Mouse (Mus musculus) spleen, postnatal 4 days (tissue): ENCODE data around the gene Tnik.

Source experiments
- DNase-seq, 2 experiments: peaks; one replicate each; pipeline ENCODE4 v3.0.0; 2022; ENCODE audit warnings: low spot score in 2 of 2

Tnik gene

DNA sequence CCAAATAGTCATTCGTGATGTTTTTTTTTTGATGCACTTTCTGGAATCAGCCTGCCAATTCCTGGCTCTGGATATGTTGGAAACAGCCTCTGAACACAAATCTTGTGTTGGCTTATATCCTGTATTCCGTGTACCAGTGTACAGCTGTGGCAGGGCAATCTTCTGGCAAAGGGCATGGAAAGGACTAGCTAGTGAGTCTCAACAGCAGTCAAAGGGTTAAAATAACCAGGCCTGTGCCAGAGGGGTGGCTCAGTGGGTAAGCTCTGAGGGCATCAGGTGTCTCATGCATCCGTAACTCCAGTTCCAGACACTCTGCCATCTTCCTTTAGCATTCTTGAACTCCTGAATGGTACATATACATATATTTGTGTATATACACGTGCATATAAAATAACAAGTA lies 83.5 kb downstream of the Tnik start:
- no peak for DNase-seq

- DNase-seq = no peak
These were observed 85.7 kb downstream of the Tnik start for GRCm38 (mm10) chr3:28348746-28349145.

- no peak for DNase-seq
These were observed 87.3 kb downstream of the Tnik start for GRCm38 (mm10) chr3:28350147-28350801.

GRCm38 (mm10) chr3:28358391-28358790 lies 95.4 kb downstream of the Tnik start:
- DNase-seq = no peak

- no peak for DNase-seq
These were observed 96.1 kb downstream of the Tnik start for GRCm38 (mm10) chr3:28359138-28359537.

DNA sequence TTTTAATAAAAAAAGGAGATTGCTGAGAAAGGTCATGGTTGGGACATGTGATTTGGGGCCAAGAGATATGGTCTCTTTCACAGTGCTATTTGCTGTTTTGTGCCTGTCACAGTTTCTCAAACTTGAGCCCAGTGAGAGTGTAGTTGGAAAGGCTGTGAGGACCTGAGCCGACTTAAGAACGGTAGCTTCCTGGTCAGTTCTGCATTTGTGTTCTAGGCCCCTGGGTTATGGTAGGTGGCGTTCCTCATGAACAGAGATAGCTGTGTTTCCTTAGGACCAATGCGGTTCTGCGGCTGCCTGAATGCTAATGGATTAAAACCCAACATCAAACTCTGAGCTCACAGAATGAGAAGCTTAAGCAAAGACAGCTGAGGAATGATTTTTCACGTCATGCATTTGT lies 98.0 kb downstream of the Tnik start:
- DNase-seq = no peak

DNA sequence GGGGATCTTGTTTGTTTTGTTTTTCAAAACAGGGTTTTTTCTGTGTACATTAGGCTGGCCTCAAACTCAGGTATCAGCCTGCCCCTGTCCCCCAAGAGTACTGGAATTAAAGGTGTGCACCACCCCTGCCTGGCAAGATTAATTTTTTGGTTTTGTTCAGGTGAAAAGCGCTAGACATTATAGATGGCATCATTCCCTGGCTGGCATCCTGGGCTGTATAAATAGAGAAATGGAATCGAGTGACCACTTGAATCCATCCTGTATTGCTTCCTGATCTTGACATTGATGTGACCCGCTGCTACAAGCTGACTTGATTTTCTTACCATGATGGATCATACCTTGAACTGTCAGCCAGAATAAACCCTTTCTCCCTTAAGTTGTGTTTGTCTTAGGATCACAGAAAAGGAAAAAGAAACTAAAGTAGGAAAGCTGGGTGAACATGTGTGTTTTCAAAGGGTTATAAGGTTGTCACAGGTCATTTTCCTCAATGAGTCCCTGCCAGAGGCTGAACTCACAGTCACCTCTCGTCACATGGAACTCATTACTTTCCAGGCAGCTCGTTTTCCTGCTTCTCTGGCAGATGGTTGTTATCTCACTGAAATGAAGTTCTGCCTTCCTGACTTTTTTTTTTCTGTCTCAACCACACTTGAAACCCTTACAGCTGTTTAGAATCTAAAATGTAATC lies 100.6 kb downstream of the Tnik start:
- DNase-seq = no peak

DNA sequence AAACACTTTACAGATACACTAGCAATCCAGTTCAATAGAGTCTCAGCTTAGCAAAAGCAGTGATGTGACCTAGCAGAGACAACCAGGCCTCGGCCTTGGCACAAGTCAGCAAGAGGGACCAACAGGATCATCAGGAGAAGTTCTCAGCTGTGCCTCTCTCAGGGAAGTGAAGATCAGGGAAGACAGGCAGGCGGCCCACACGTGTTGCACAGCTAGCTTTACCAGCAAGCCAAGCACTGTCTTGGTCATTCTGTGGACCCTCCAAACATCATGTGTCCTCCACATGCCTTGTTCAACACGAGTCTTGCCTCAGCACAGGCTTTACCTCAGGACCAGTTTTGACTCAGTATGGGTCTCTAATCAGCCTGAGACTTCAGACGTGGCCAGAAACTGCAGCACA lies 105.7 kb downstream of the Tnik start:
- no peak for DNase-seq

GRCm38 (mm10) chr3:28369266-28369665 lies 106.3 kb downstream of the Tnik start:
- DNase-seq = no peak

DNA sequence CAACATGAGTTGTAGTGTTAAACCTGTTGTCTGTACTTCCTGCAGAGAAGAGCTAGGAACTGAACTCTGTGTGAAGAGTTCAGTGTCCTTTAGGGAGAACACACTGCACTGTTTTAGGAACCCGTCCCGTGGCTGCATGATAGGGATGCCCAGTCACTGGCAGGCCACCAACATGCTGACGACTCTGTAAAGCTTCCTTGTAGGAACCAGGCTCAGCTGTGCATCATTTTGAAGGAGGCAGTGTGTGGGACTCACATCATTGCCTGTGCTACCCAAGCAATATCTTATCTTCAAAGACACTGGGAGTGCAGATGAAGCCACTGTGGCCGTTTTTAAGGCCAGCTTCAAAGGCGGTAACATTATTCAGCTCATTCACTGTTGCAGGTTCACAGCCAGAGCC lies 106.7 kb downstream of the Tnik start:
- DNase-seq = no peak

DNA sequence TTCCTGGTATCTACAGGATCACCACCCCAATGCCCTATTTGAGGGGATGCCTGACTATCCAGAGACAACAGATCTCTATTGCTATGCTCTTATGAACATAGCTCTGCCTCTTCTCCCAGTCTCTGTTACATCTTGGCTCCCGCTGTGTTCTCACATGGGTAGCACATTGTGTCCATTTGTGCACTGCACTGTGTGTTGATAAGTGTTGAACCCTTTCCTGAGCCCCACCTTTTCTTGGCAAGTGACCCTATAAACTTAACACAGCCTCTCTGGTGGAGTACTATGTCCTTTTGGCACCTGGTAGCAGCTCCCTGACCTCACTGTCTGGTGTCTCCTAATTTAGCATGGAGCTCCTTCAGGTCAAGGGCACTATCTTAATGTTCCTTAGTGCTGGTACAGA lies 108.6 kb downstream of the Tnik start:
- DNase-seq = no peak

DNA sequence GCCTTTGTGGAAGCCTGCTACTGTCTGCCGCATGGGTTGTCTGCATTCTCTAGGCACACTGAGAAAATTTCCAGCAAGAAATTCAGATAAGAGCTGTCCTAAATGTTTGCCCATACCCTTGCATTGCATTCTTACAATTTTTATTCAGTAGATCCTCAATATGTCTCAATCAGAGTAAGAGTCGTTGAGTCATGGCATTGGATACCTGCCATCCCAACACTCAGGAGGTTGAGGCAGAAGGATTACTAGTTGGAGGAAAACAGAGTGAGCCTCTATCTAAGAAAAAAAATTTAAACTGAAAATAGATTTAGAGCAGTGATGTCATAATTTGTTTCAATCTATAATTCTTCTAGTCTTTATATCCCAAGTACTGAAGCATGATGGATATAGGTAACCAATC lies 109.4 kb downstream of the Tnik start:
- no peak for DNase-seq

GRCm38 (mm10) chr3:28374738-28375510 lies 111.9 kb downstream of the Tnik start:
- no peak for DNase-seq

DNA sequence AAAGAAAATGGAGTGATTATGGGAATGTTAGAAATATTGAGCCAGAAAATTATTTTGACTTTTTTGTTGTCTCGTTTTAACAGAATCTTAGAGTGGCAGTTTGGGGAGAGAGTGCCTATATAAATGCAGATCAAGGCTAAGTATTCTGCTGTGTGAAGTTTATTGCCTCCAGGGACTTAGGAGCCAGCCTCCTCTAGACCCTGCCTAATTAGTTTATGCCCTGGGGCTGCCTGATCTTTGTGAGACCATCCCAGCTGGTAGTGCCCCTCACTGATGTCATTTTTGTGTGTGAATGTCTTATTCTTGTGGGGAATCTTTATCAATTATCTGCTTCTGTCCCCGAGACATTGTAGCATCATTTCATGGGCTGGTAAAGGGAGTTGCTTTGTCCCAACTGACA lies 117.2 kb downstream of the Tnik start:
- DNase-seq = no peak

- no peak for DNase-seq
These were observed 120.6 kb downstream of the Tnik start for GRCm38 (mm10) chr3:28383526-28384126.

DNA sequence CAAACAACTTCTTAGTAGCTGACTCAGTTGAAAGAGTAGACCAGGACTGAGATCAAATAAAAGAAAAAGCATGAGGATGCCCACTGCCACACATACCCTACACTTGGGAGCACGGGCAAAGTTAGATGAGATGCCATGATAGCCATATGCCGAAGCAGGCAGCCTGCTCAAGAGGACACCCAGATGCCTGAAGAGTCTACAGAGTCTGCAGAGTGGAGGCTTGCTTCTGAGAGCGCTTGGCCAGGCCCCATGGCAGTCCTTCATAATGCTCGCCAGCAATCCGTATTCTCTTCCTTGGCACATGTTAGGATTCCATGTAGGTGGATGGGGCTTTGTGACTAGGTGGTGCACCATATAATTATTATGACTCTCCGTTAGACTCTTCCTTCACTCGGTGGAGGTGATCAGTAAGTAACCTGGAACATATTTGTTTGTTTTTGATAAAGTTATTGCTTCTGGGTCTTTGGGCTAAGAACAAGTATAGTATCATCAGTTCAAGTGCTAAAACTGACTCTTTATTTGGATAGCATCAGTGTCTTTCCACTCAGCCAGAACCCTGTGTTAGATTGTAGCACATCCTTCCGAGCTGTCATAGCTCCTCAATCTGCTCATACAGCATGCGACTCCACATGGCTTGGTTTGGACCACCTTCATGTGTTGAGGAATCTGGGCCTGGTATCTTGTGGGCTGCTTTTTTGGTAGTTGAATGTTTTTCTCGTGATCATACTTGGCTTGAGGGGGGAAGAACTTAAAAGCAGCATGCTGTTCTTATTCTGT lies 122.4 kb downstream of the Tnik start:
- no peak for DNase-seq

- no peak for DNase-seq
These were observed 125.5 kb downstream of the Tnik start for GRCm38 (mm10) chr3:28388540-28388939.

- no peak for DNase-seq
These were observed 127.2 kb downstream of the Tnik start for GRCm38 (mm10) chr3:28390183-28390582.

GRCm38 (mm10) chr3:28392542-28392941 lies 129.5 kb downstream of the Tnik start:
- DNase-seq = no peak

DNA sequence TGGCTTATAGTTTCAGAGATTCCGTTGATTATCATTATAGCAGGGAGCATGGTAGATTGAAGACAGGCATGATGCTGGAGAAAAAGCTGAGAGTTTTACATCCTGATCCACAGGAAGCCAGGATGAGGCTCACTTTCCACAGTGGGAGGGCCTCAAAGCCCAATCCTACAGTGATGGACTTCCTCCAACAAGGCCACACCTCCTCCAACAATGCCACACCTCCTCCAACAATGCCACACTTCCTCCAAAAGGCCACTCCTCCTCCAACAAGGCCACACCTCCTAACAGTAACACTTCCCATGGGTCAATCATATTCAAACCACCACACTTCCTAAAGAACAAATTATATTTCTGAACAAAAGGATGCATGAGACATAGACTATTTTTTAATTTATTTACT lies 135.8 kb downstream of the Tnik start:
- DNase-seq = no peak

DNA sequence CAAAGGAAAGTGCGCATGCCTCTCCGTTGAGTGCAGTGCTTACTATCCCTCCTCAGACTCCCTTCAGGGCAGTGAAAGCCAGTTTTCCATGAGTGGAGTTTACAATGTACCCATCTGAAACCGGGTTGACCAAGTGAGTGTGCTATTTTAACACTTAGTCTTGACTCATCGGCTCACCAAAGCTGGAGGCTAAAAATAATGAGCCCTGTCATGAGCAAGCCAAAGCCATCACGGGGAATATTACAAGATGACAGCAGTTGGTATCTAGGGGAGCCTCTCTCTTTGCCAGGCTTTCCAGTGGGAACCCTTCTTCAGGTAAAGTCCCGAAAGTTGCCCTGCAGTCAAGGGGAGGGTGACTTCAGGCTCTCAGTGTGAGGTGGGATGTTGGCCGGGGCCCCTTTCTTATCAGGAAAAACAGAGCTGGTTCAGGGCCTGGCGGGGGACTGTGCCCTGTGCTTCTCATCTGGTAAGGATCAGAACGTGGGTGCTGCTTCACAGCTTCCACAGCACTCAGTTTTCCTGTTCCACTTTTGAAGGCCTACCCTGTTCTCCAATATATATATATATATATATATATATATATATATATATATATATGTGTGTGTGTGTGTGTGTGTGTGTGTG lies 136.7 kb downstream of the Tnik start:
- no peak for DNase-seq
